Mouse (Mus musculus): Measurements from ENCODE around the gene Prrc2b. TPM values are rescaled to one million over a fixed set of nuclear protein-coding genes. Genes with fewer than 3 reads are reported as not detected.

Prrc2b gene
- polyA plus RNA-seq, 1 experiment from 2014 or later, result 69.8 TPM

DNA sequence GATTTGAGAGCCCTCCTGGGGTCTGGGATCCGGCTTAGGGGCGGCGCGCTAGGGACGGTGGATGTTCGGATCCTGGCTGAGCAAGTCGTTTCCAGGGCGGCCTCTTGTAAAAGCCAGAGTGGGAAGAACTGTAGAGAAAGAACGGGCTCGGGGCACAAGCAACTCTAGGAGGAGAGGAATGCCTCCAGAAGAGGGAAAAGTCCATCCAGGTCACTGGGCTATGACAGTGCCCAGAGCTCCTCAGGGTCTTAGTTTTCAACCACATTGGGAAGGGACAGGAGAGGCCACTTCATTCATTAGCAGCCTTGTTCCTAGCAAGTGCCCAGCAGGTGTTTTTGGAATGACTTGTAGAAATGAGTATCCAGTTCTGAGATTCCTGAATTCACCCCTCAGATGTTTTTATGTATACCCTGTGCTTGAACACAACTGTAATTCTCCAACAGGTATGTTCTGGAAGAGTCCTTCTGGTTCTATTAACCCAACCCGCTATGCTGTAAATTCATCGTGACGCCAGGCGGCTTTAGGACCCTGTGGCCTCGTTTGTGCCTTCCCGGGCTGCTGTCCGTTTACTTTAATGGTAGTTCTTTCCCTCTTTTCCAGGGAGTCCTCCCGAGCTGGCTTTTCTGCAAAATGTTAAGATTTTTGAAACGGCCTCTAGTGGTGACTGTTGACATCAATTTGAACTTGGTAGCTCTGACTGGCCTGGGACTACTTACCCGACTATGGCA, 86.0 kb downstream of the Prrc2b start:
- H3K27me3 ChIP-seq (ENCODE audit: control insufficient read depth, insufficient read depth, low read depth, low read length), result no peaks in the 10 kb centered on the region
- H3K27ac ChIP-seq (ENCODE audit: low read length), result peak overlapping the region; percentile 79
- H3K4me2 ChIP-seq (ENCODE audit: low read length), result peak overlapping the region; percentile 93
- peaks cover 21% of the 10 kb centered on the region for H3K4me1 ChIP-seq (ENCODE audit: control insufficient read depth, insufficient read depth, low read length)
- H3K36me3 ChIP-seq (ENCODE audit: control insufficient read depth, insufficient read depth, low read length), result peaks cover 17% of the 10 kb centered on the region
- peak overlapping the region; percentile 81 for H3K9ac ChIP-seq (ENCODE audit: low read depth, low read length)
- H3K9me3 ChIP-seq (replicated peaks; ENCODE audit: control insufficient read depth, low read length, poor library complexity, severe bottlenecking), result no peaks in the 10 kb centered on the region
- peak; percentile 63 for ATAC-seq
- 0% methylated on average over 20 of the region's 20 CpGs for WGBS
- H3K4me3 ChIP-seq (ENCODE audit: low read depth, low read length), result peak overlapping the region; percentile 75

DNA sequence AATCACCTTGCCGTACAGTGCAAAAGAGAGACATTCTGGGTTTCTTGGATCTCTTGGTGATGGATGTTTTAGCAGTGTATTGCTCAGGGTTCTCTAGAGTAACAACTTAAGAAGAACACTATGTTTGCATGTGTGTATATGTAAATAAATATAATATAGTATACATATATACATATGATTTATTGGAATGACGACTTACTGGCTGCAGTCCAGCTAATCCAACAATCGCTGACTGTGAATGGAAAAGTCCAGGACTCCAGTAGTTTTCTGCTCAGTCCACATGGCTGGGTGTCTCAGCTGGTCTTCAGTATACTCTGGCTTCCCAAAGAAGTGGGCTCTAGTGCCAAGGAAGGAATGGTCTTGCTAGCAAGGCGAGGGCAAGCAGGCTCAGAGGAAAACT, 86.7 kb downstream of the Prrc2b start:
- Histone ChIP-seq H3K4me1 (ENCODE audit: control insufficient read depth, insufficient read depth, low read length) (peaks cover 21% of the 10 kb centered on the region), H3K9me3 (replicated peaks; ENCODE audit: control insufficient read depth, low read length, poor library complexity, severe bottlenecking) (no peaks in the 10 kb centered on the region), H3K4me3 (ENCODE audit: low read depth, low read length) (peak overlapping the region; percentile 75), H3K27me3 (ENCODE audit: control insufficient read depth, insufficient read depth, low read depth, low read length) (no peaks in the 10 kb centered on the region), H3K36me3 (ENCODE audit: control insufficient read depth, insufficient read depth, low read length) (peaks cover 12% of the 10 kb centered on the region), H3K9ac (ENCODE audit: low read depth, low read length) (peak overlapping the region; percentile 81), H3K4me2 (ENCODE audit: low read length) (peak overlapping the region; percentile 93), H3K27ac (ENCODE audit: low read length) (no peak overlapping the region)
- WGBS, result 41% methylated on average over 4 of the region's 4 CpGs
- ATAC-seq, result no peak

DNA sequence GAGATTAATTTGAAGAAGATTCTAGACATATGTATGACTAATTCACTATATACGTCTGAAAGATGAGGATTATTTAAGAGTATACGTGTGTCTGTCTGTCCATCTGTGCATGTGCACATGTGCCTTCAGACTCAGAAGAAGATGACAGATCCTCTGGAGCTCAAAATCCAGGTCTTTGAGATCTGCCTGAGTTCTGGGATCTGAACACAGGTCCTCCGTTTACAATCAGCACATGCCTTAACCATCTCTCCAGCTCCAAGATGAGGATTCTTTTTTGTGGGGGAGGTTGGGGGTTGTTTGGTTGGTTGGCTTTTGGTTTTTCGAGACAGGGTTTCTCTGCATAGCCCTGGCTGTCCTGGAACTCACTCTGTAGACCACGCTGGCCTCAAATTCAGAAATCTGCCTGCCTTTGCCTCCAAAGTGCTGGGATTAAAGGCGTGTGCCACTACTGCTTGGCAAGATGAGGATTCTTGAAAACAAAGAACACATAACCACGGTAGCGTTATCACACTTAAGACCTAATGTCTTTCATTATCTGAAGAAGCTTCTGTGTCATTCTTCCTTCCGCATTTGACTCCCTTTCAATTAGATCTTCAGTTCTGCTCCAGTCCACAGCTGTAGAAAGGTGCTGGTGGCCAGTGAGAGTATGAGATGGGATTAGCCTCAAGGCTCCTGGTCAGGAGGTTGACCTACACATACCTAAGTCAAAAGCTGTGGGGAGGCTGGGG, 88.0 kb downstream of the Prrc2b start:
- WGBS, result 92% methylated on average over 9 of the region's 9 CpGs

GRCm38 (mm10) chr2:32240591-32240990, 89.7 kb downstream of the Prrc2b start:
- ATAC-seq, result no peak
- 81% methylated on average over 5 of the region's 5 CpGs for WGBS
- Histone ChIP-seq H3K4me1 (ENCODE audit: control insufficient read depth, insufficient read depth, low read length) (peaks cover 13% of the 10 kb centered on the region), H3K9ac (ENCODE audit: low read depth, low read length) (no peak overlapping the region), H3K9me3 (replicated peaks; ENCODE audit: control insufficient read depth, low read length, poor library complexity, severe bottlenecking) (no peaks in the 10 kb centered on the region), H3K27me3 (ENCODE audit: control insufficient read depth, insufficient read depth, low read depth, low read length) (no peaks in the 10 kb centered on the region), H3K4me3 (ENCODE audit: low read depth, low read length) (no peak overlapping the region), H3K4me2 (ENCODE audit: low read length) (no peak overlapping the region), H3K27ac (ENCODE audit: low read length) (no peak overlapping the region), H3K36me3 (ENCODE audit: control insufficient read depth, insufficient read depth, low read length) (peaks cover 6% of the 10 kb centered on the region)

More for the DNA sequence above, 88.0 kb downstream of the Prrc2b start:
- Histone ChIP-seq H3K4me1 (ENCODE audit: control insufficient read depth, insufficient read depth, low read length) (peaks cover 21% of the 10 kb centered on the region), H3K36me3 (ENCODE audit: control insufficient read depth, insufficient read depth, low read length) (peaks cover 3% of the 10 kb centered on the region; the same call in 1 of the 2 replicates), H3K27ac (ENCODE audit: low read length) (no peak overlapping the region), H3K9ac (ENCODE audit: low read depth, low read length) (no peak overlapping the region), H3K9me3 (replicated peaks; ENCODE audit: control insufficient read depth, low read length, poor library complexity, severe bottlenecking) (no peaks in the 10 kb centered on the region), H3K4me3 (ENCODE audit: low read depth, low read length) (no peak overlapping the region), H3K27me3 (ENCODE audit: control insufficient read depth, insufficient read depth, low read depth, low read length) (no peaks in the 10 kb centered on the region), H3K4me2 (ENCODE audit: low read length) (no peak overlapping the region)
- no peak for ATAC-seq

GRCm38 (mm10) chr2:32242986-32243385, 92.1 kb downstream of the Prrc2b start:
- no peaks in the 10 kb centered on the region for H3K27me3 ChIP-seq (ENCODE audit: control insufficient read depth, insufficient read depth, low read depth, low read length)
- peaks cover 17% of the 10 kb centered on the region for H3K36me3 ChIP-seq (ENCODE audit: control insufficient read depth, insufficient read depth, low read length)
- no peak overlapping the region for H3K4me2 ChIP-seq (ENCODE audit: low read length)
- H3K4me1 ChIP-seq (ENCODE audit: control insufficient read depth, insufficient read depth, low read length), result peaks cover under 1% of the 10 kb centered on the region
- no peak for ATAC-seq
- H3K9me3 ChIP-seq (replicated peaks; ENCODE audit: control insufficient read depth, low read length, poor library complexity, severe bottlenecking), result no peaks in the 10 kb centered on the region
- H3K27ac ChIP-seq (ENCODE audit: low read length), result no peak overlapping the region
- WGBS, result 89% methylated on average over 4 of the region's 4 CpGs
- no peak overlapping the region for H3K4me3 ChIP-seq (ENCODE audit: low read depth, low read length)
- H3K9ac ChIP-seq (ENCODE audit: low read depth, low read length), result no peak overlapping the region

DNA sequence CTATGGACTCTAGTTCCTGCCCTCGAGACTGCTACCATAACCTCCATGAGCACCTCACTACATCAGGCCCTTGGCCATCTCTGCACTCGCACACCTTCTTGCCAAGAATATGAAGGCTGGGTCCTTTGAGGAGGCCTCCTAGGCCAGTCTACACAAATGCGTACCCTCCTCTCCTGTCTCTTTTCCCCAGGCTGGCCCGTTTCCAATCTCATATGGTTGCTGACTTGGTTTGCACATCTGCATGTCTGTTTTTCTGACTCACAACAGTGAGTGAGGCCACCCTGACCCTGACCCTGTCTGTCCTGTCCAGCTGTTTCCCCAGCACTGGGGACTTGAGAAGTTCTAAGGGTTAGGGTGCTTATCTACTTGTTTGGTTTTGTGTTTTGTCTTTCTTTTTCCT, 95.9 kb downstream of the Prrc2b start:
- Histone ChIP-seq H3K4me2 (ENCODE audit: low read length) (no peak overlapping the region), H3K9ac (ENCODE audit: low read depth, low read length) (no peak overlapping the region), H3K4me1 (ENCODE audit: control insufficient read depth, insufficient read depth, low read length) (no peaks in the 10 kb centered on the region), H3K9me3 (replicated peaks; ENCODE audit: control insufficient read depth, low read length, poor library complexity, severe bottlenecking) (no peaks in the 10 kb centered on the region), H3K27ac (ENCODE audit: low read length) (no peak overlapping the region), H3K36me3 (ENCODE audit: control insufficient read depth, insufficient read depth, low read length) (peaks cover 25% of the 10 kb centered on the region), H3K4me3 (ENCODE audit: low read depth, low read length) (no peak overlapping the region), H3K27me3 (ENCODE audit: control insufficient read depth, insufficient read depth, low read depth, low read length) (no peaks in the 10 kb centered on the region)
- 89% methylated on average over 4 of the region's 4 CpGs for WGBS
- ATAC-seq, result no peak

- peaks cover 35% of the 10 kb centered on the region for H3K36me3 ChIP-seq (ENCODE audit: control insufficient read depth, insufficient read depth, low read length)
Measured at GRCm38 (mm10) chr2:32248377-32249361, 97.8 kb downstream of the Prrc2b start.

GRCm38 (mm10) chr2:32251791-32252527, 101.1 kb downstream of the Prrc2b start:
- Histone ChIP-seq H3K27me3 (ENCODE audit: control insufficient read depth, insufficient read depth, low read depth, low read length) (no peaks in the 10 kb centered on the region), H3K36me3 (ENCODE audit: control insufficient read depth, insufficient read depth, low read length) (peaks cover 47% of the 10 kb centered on the region), H3K4me1 (ENCODE audit: control insufficient read depth, insufficient read depth, low read length) (no peaks in the 10 kb centered on the region), H3K4me3 (ENCODE audit: low read depth, low read length) (no peak overlapping the region), H3K4me2 (ENCODE audit: low read length) (no peak overlapping the region), H3K9me3 (replicated peaks; ENCODE audit: control insufficient read depth, low read length, poor library complexity, severe bottlenecking) (no peaks in the 10 kb centered on the region), H3K27ac (ENCODE audit: low read length) (no peak overlapping the region), H3K9ac (ENCODE audit: low read depth, low read length) (no peak overlapping the region)
- WGBS, result 90% methylated on average over 12 of the region's 12 CpGs
- no peak for ATAC-seq

More at GRCm38 (mm10) chr2:32248377-32249361, 97.8 kb downstream of the Prrc2b start:
- Histone ChIP-seq H3K27ac (ENCODE audit: low read length) (no peak overlapping the region), H3K9me3 (replicated peaks; ENCODE audit: control insufficient read depth, low read length, poor library complexity, severe bottlenecking) (no peaks in the 10 kb centered on the region), H3K27me3 (ENCODE audit: control insufficient read depth, insufficient read depth, low read depth, low read length) (no peaks in the 10 kb centered on the region), H3K4me2 (ENCODE audit: low read length) (no peak overlapping the region), H3K4me3 (ENCODE audit: low read depth, low read length) (no peak overlapping the region), H3K9ac (ENCODE audit: low read depth, low read length) (no peak overlapping the region), H3K4me1 (ENCODE audit: control insufficient read depth, insufficient read depth, low read length) (no peaks in the 10 kb centered on the region)
- no peak for ATAC-seq
- WGBS, result 86% methylated on average over 10 of the region's 10 CpGs
